Mouse (Mus musculus): ENCODE measurements at regions not wholly inside any gene's neighbourhood (a gene's known extent, or its start where the extent isn't known, plus 50 kb on each side); places are given as distances from the start of the nearest gene placed in this dataset.

DNA sequence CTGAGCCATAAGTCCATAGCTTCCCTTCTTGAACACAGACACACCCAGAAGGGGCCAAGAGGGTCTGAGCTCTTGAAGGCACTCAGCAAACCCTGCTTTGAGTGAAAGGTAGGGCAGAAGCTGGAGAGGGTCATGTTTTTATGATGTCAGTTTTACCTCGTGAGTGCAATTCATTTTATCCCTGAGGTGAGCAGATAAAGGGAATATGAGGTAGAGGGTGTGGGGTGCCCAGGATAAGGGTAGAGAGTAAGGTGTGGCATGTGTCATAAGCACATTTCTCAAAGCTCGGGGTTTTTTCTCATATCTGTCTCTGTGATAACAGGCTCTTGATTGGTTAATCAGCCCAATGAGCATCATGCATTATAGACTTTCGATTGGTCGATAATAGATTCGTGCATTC, 520.3 kb downstream of the Med13l start:
- no peaks in the 10 kb centered on the region for H3K9me3 ChIP-seq (replicated peaks; ENCODE audit: insufficient read depth, low read length)
- H3K36me3 ChIP-seq (ENCODE audit: control insufficient read depth in 1 of 2, insufficient read depth in 2 of 2, low read length in 2 of 2), result no peaks in the 10 kb centered on the region
- no peak for DNase-seq (ENCODE audit: low read depth, low spot score)
- H3K27me3 ChIP-seq (ENCODE audit: control insufficient read depth in 1 of 2, insufficient read depth in 2 of 2, low read length in 2 of 2), result no peaks in the 10 kb centered on the region
- H3K4me1 ChIP-seq (ENCODE audit: control insufficient read depth in 1 of 2, insufficient read depth in 2 of 2, low read length in 2 of 2), result no peaks in the 10 kb centered on the region
- no peak overlapping the region for H3K9ac ChIP-seq (ENCODE audit: control insufficient read depth, low read depth, low read length, poor library complexity, severe bottlenecking)
- no peak overlapping the region for H3K4me3 ChIP-seq (ENCODE audit: control insufficient read depth in 1 of 2, insufficient read depth in 1 of 2, low read depth in 2 of 2, low read length in 2 of 2)
- H3K79me2 ChIP-seq (ENCODE audit: control insufficient read depth, insufficient read depth, low read length, poor library complexity), result no peaks in the 10 kb centered on the region
- no peak overlapping the region for H3K27ac ChIP-seq (ENCODE audit: control insufficient read depth, low read depth, low read length)
- TF ChIP-seq MXI1 (IDR thresholded peaks at IDR 0.05; ENCODE audit: low read depth, low read length), result no peak
- TF ChIP-seq POLR2AphosphoS2 (IDR thresholded peaks at IDR 0.05; ENCODE audit: low read length), result no peak
- TF ChIP-seq SMC3 (IDR thresholded peaks at IDR 0.05; ENCODE audit: low read depth, low read length), result no peak

DNA sequence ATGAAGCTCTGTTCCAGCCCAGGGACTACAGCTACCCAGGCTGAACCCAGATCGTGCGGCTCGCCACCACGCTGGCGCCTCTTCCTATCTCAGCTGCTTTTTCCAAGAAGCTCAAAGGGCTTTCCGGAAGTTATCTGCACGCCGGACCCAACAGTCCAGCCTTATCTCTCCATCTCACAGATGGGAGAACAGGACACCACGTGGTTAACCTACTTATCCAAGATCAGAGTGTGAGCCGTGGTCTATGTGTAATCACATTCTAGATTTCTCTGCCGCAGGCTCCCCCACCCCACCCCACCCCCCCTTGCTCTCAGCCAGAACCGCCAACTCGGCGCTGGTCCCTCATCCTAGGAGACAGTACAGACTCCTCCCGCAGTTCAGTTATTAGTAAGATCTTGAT, 522.4 kb downstream of the Med13l start:
- H3K4me1 ChIP-seq (ENCODE audit: control insufficient read depth in 1 of 2, insufficient read depth in 2 of 2, low read length in 2 of 2), result no peaks in the 10 kb centered on the region
- no peaks in the 10 kb centered on the region for H3K9me3 ChIP-seq (replicated peaks; ENCODE audit: insufficient read depth, low read length)
- no peaks in the 10 kb centered on the region for H3K79me2 ChIP-seq (ENCODE audit: control insufficient read depth, insufficient read depth, low read length, poor library complexity)
- TF ChIP-seq NELFE (IDR thresholded peaks at IDR 0.05; ENCODE audit: low read depth, low read length), result no peak
- TF ChIP-seq ELF1 (IDR thresholded peaks at IDR 0.05; ENCODE audit: low read depth, low read length), result no peak
- no peak for TF ChIP-seq SMC3 (IDR thresholded peaks at IDR 0.05; ENCODE audit: low read depth, low read length)
- no peak for TF ChIP-seq ZKSCAN1 (IDR thresholded peaks at IDR 0.05; ENCODE audit: low read depth, low read length)
- TF ChIP-seq JUND (IDR thresholded peaks at IDR 0.05; ENCODE audit: low read depth, low read length), result no peak
- no peak for TF ChIP-seq TBP (IDR thresholded peaks at IDR 0.05; ENCODE audit: low read depth, low read length)
- TF ChIP-seq E2F4 (IDR thresholded peaks at IDR 0.05; ENCODE audit: borderline replicate concordance, low read depth, low read length), result no peak
- no peak for TF ChIP-seq ZC3H11A (IDR thresholded peaks at IDR 0.05; ENCODE audit: low read depth, low read length)
- no peak for TF ChIP-seq CTCF (IDR thresholded peaks at IDR 0.05 in 2 of 3, conservative IDR thresholded peaks at IDR 0.05 in 1 of 3; ENCODE audit: control insufficient read depth in 1 of 3, insufficient read depth in 1 of 3, low read depth in 2 of 3, low read length in 3 of 3, poor library complexity in 1 of 3, severe bottlenecking in 1 of 3)
- TF ChIP-seq EP300 (IDR thresholded peaks at IDR 0.05; ENCODE audit: low read depth in 1 of 2, low read length in 2 of 2), result no peak
- TF ChIP-seq MAZ (IDR thresholded peaks at IDR 0.05; ENCODE audit: low read depth, low read length), result no peak
- TF ChIP-seq ETS1 (IDR thresholded peaks at IDR 0.05; ENCODE audit: low read depth, low read length), result no peak
- TF ChIP-seq USF2 (IDR thresholded peaks at IDR 0.05; ENCODE audit: borderline replicate concordance in 1 of 2, insufficient read depth in 1 of 2, low read depth in 1 of 2, low read length in 2 of 2), result no peak
- TF ChIP-seq UBTF (IDR thresholded peaks at IDR 0.05; ENCODE audit: borderline replicate concordance, insufficient read depth, low read depth, low read length), result no peak
- TF ChIP-seq RAD21 (IDR thresholded peaks at IDR 0.05; ENCODE audit: low read depth, low read length), result no peak
- no peak overlapping the region for H3K9ac ChIP-seq (ENCODE audit: control insufficient read depth, low read depth, low read length, poor library complexity, severe bottlenecking)
- no peaks in the 10 kb centered on the region for H3K27me3 ChIP-seq (ENCODE audit: control insufficient read depth in 1 of 2, insufficient read depth in 2 of 2, low read length in 2 of 2)
- DNase-seq (ENCODE audit: low read depth, low spot score), result no peak
- no peaks in the 10 kb centered on the region for H3K36me3 ChIP-seq (ENCODE audit: control insufficient read depth in 1 of 2, insufficient read depth in 2 of 2, low read length in 2 of 2)
- H3K27ac ChIP-seq (ENCODE audit: control insufficient read depth, low read depth, low read length), result no peak overlapping the region
- H3K4me3 ChIP-seq (ENCODE audit: control insufficient read depth in 1 of 2, insufficient read depth in 1 of 2, low read depth in 2 of 2, low read length in 2 of 2), result no peak overlapping the region
